Mouse (Mus musculus) erythroblast, adult 5-6 weeks (primary cell): ENCODE measurements around the gene Sgpp2. TPM values are rescaled to one million over a fixed set of nuclear protein-coding genes. Genes with fewer than 3 reads are reported as not detected.

Experiments used
- ATAC-seq: replicated peaks from 2 replicates; pipeline ENCODE4 v1.8.0; 2016; ENCODE audit warnings: moderate number of reproducible peaks, mild to moderate bottlenecking, moderate TSS enrichment, inconsistent platforms; ENCODE audit not compliant: poor library complexity, low FRiP score, severe bottlenecking
- total RNA-seq, 2 experiments: library from RNA; stranded (forward) in 1 of 2; stranded (reverse) in 1 of 2; fragments of 150-400 nt in 1 of 2; fragments of 200-764, 138-1000 nt in 1 of 2; gene quantifications; 2 replicates each; pipeline versions ENCODE4 v1.2.3 to v1.2.4; 2015 to 2017; ENCODE audit warnings: low replicate concordance in 2 of 2

Sgpp2 gene
- total RNA-seq, 2 experiments from 2014 or later: not detected

DNA sequence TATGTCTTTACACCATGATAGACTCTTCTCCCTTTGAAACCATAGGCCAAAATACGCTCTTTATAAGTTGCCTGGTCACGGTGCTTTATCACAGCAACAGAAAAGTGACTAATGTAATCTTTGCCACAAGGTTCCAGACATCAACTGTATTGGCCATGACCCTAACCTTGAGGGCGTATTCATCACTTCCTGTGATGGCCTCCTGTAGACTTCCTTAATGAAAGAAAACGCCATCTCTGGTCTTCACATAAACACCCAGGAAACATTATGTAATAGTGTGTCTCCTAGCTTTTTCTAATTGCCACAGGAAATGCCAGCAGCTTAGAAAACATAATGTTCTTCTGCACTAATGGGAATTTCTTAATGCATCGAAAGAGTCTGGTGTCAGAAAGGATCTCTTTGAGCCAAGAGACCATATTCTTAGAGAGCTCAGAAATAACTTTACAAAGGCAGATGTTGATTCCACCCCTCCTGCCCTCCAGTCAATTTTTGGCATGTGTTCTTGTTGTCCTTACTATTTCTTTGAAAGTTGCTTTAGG is 20.5 kb downstream of the Sgpp2 start:
- ATAC-seq: no peak

DNA sequence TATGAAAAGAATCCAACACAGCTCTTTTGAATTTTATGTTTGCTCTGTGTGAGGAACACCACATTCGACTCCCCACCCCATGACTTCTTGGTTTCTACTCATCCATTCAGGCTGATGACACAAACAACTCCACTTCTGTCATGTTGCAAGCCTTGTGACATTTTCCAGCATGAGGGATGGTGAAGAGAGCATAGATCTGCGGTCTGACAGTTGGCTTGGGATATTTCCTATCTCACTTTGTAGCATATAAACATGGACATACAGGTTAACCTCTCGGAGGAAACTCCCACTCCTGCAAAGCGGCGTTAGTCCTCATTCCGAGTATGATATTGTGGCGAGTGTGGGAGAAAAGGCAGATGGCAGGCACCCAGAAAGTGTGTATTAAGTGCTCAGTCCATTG is 27.6 kb downstream of the Sgpp2 start:
- no peak for ATAC-seq

DNA sequence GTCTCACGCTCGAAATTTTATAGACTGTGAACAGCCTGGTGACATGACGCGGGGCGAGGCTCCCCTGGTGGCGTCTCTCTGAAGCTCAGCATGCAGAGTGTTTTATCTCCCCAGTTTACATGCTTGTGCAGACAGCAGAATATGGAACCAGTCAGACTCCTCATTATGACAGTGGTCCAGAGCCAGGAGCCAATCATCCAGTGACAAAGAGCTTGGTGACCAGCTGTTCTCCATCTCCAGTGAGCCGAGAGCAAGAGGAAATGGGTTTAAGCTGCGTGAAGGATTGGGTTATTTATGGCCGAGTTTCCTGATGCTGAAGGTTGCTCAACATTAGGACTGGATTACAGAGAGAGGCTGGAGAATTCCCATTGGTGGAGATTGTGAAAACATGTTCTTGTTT is 28.1 kb downstream of the Sgpp2 start:
- no peak for ATAC-seq

DNA sequence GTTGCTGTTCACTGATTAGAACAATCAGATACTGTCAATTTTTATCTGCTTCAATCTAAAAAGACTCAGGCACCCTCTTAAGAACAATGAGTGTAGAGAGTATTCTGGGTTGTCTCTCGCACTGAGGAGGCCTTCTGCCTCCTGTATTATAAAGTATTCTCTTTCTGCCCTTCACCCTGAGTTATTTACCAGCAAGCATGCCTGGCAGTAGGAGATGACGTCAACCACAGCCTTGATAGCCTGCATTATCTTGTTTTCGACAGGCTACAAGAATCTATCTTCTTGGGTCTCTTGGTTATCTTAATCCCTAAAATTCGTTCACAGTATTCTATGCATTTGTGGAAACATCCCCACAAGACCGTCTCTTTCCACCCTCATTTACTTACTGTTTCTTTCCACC is 29.8 kb downstream of the Sgpp2 start:
- ATAC-seq: no peak

DNA sequence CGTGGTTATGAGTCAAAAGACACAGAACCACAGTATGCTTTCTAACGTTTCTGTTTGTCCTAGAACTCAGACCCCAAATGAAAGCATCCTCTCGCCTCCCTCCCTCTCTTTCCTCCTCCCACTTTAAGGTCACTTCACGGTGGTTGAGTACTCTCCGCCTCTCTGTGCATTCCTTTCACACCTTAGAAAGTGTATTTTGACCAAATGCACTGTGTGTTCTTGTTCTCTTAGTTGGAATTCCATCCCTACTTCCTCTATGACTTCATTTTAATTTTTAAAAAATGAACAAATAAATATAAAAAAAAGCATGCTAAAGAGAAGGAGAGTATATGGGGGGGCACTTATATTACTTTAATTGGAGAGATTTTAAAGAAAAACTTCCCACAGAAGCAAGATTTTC is 30.4 kb downstream of the Sgpp2 start:
- ATAC-seq: no peak

DNA sequence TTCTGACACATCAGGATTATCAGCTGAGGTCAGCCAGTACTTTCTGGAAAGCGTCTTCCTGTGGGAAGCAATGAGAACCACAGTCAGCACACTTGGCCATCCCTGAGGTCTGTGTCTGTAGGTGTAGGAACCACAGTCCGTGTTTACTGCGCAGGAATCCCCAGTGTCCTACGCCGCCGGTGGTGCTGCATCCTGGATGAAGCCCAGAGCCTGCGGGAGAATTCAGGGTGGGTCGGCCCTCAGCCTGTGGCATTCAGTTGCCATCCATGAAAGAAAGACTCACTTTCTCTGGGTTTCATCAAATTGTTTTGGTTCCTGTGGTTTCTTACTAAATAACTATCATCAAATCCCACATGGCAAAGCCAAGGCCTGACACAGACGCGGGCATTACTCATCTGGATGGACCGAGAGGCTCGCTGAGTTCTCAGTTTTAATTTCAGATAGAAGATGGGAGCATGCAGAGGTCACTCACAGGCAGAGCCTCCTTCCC is 37.2 kb downstream of the Sgpp2 start:
- no peak for ATAC-seq

DNA sequence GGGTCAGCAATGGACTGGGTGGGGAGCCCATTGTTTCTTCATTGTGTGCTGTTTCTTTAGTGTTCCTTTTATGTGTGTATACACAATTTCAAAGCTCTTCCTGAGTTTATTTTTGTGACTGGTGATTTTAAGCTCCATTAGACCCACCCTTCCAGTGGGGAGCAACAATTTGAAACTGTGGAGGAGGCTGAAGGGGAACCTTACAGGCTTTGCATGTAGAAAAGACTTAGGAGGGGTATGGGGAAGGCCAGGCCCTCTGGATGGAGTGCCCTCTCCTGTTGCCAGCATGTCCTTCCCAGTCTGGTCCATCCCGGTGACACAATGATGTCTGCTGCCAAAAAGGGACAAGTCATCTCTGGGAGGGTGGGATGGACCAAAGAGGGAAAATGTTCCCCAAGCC is 39.1 kb downstream of the Sgpp2 start:
- ATAC-seq: no peak

DNA sequence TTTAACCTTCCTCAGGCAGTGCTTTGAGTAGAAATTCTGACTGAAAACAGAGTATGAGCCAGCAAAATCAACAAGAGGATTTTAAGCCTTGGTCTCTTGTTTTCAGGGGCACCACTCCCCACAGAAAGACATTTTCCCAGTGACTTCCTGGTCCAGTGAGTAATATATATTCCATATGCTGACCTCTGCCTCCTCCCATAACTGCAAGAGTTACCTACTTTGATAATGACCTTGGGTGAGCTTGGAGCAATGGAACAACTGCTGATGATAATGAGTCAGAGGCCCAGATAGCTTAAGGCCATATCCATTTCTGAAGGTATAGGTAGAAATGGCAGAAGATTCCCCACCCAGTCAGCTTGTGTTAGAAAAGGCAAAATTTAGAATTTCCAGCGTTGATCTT is 43.1 kb downstream of the Sgpp2 start:
- no peak for ATAC-seq

DNA sequence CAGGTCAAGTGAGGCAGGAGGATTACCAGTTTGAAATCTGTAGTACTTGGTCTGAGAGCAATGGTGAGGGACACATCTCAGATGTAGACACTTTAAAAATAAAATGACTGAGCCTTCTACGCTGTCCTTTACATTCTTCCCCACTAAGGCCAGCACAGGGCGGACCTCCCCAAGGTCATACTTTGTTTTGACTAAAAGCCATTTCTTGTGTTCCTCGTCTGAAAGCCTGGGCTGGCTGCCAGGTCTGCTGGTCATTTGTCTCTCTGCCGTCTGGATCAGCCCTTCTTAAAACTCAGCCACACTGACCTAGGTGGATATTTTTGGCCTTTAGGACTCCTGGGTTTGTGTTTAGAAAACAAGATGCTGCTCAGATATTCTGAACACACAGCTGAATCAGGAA is 45.0 kb downstream of the Sgpp2 start:
- ATAC-seq: no peak

DNA sequence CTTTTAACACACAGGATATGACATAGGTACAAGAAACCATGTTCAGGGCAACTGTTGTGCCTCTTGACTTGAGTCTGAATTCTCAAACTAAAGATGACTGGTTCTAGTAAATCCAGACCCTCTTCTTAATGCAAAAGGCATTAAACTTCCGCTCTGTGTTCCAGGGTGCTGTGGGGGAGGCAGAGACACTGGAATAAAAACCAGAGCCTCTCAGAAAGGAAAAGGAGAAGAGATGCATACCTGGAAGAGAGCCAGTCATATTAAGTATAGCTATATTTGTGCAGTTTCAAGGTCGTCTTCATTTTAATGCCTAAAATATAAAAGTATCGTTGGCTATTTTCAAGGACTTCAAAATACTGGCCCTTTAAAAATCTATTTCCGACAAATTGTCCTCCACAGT is 47.3 kb downstream of the Sgpp2 start:
- no peak for ATAC-seq

DNA sequence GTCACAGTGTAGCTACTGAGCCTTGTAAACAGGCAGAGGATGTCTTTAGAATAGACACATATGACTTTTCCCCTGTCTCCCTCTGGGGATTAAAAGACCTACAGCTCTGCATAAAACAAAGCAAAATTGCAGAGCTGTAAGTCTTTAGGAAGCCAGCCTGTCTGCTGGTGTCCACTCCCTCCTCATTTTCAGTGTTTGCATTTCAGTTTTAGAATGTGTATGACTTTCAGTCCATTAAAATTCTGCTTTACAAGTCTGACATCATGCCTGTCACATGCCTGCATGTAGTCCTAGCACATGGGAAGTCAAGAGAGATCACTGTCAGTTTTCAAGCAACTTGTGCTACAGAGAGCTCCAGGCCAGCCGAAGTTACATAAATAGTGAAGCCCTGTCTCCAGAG is 47.7 kb downstream of the Sgpp2 start:
- no peak for ATAC-seq

DNA sequence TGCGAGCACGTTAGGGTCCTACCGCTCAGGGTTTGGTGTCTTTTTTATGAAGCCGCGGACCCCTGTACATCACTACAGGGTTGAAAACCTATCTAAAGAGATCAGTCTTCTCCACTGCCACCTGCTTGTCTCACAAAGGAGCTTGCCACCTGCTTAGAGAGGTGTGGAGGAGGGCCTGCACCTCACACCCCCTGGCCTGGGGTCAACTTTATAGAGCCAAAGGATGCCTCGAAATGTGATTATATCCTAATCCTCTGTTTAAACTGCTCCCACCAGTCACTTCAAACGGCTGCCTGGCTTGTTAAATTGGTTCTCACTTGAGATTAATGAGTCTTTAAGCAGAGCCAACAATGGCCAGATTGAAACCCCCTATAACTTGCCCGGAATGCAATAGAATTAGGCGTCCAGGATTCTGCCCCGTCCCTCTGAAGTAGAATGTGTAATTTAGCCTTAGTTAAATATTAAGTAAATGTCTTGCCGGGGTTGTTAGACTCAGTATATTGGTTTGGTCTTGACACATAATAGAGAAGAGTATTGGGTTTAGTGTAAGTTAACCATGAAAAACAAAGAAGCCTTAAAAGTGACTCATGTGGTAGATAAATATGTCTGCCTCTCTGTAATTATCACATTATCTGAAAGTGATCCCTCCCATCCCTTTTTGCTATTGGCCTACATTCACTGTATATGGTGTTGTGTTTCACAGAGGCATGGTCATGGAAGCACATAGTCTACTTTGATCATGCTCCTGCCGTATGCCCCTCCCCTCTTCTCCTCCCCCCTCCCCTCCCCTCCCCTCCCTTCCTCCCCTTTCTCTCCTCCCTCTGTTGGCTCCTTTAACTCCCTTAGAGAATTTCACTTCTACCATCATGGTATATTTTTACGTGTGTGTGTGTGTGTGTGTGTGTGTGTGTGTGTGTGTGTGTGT is 54.1 kb downstream of the Sgpp2 start:
- no peak for ATAC-seq

DNA sequence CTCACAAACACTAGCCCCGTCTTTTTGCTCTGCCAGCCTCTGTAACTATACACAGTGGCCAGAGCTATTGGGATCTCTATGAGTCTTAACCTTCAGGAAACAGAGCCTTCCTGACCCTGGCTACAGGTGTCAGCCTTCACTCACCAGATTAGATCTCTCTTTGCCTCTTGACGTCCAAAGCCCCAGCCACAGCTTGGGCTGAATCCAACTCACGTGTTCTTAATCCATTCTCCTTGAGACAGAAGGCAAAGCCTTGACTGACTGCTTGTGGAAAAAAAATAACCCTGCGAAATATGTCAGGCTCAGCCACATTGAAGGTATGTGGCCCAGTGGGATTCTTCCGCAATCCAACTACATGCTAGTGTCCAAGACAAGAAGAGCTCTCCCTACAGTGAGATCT is 57.7 kb downstream of the Sgpp2 start:
- ATAC-seq: no peak

DNA sequence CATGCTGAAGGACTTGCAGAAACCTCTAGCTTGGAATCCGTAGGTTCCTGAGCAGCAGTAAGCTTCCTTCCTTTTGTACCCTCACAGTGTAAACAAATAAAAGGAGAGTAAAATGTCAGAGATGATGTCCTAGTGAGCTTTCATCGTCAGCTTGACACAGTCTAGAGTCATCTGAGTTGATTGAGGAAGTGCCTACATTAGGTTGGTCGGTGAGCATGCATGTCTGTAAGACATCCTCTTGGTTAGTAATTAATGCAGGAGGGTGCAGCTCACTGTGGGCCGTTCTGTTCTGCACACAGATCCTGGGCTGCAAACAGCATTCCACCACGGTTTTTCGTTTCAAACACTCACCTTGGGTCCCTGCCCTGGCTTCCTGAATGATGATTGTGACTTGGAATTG is 60.0 kb downstream of the Sgpp2 start:
- ATAC-seq: no peak

DNA sequence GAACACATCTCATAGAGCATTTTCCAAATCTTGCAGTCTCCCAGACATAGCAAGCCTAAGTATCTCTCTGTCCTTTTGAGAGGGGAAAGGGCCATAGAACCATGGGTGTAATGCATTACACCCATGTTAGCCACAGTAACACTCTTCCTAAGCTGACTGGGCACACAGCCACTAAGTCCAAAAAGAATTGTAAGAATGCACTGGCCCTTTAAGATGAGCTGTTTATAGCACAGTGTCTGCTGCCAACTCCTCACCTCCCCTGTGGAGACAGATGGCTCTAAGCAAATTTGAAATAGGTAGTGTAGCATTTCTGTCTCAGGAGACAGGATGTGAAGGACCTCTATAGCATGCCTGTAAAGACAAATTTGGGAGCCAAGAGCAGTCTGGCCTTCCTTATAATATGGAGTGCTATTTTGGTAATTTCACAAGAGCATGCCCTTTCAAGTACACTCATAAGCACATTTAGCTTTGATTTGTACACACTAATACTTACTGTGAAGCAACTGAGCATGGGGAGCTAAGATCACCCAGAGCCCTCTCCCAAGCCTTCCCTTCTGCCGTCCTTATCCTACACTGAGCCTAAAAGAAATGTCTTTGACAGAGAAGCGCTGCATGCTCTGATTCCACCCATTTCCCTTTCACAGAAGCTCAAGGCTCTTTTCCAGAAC is 61.6 kb downstream of the Sgpp2 start:
- no peak for ATAC-seq

DNA sequence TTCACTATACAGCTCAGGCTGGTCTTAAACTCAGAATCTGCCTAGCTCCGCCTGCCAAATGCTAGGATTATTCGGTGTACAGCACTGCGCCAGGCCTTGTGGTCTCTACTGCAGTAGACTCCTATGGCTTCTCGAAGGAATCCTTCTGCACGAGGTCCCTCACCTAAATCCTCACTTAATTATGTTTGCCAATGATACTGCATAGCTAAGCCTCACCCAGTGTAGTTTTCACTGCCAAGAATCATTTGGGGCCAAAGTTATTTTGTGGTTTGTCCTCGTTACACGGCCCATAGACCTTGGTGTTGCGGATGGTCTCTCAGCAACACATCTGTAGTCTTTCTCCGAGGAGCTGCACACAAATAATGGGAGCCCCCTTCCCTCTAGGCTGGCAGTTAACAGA is 62.2 kb downstream of the Sgpp2 start:
- no peak for ATAC-seq

DNA sequence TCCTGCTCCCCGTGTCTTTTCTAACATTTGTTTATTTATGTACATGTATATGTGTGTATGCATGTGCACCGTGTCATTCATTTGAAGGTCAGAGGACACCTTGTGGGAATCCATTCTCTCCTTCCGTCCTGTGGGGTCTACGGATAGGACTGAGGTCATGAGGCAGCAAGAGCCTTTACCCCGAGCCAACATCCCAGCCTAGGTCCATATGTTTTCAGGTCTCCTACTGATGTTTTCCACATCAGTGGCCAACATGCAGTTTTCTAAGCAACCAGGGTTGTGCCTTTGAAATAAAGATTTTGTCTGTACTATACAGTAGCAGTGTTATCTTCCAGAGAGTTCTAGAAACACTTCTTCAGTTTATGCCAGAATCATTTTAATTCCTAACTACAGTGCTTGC is 63.7 kb downstream of the Sgpp2 start:
- ATAC-seq: no peak

DNA sequence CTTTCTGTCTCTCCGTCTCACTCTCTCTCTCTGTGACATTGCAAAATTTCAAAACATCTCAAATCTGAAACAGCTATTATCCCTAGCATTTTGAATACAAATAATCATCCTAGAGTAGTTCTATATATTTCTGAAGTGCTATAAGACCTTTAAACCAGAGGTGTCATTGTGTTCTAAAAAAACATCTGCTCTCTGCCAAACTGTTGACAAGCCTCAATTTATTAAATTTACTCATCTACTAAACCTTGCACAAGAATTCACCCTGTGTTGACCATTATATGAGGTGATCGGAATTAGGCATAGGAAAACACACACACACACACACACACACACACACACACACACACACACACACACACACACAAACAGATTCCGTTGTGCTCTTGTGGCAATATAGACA is 64.9 kb downstream of the Sgpp2 start:
- ATAC-seq: no peak

DNA sequence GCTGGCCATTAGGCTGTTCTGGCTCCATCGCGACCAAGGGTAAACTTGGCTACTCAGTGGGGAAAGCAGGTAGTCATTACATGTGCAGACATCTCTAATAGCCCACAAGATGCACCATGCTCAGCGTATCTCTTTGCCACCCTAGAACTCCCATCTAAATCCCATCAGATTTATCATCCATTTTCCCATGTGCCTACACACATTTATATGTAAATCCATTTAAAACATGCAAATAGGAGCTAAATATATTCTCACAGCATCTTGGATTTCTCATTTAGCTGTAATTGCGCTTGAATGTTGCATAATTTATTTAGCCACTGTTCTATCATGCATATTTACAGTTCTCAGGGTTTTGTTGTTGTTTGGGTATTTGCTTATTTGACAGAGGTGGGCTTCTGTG is 70.8 kb downstream of the Sgpp2 start:
- ATAC-seq: no peak

DNA sequence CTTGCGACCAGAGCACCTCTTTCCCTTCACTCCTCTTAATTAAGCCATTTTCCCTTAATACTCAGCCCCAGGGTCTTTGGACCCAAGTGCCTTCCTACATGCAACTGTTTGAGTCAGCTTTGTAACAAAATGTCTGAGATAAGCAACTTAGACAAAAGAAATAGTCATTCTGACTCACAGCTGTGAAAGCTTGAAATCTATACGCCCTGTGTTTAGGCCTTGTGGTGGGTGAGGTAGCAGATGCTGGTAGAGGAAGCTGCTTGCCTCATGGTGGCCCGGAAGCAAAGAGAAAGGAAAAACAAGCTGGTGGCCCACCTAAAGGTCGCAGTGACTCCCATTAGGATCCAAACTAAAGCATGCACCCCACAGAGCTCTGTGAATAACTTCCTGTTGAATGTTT is 77.7 kb downstream of the Sgpp2 start:
- no peak for ATAC-seq

DNA sequence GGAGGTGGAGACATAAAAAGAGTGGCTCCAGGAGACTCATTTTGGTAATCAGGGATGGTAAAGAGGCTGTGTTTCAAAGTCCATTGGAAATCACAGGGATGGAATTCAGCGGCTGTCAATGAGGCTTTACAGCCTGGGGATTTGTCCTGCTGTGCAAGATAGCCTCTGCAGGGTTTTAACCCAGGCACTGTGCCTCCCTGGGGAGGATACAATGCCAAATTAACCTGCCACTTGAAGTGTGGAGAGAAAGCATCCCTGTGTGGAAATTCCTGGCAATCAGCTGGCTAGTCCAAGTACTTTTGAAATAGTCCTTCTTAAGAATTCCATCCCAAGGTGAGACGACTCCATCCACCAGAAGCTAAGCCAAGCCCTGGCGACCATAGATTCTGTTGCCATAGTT is 78.7 kb downstream of the Sgpp2 start:
- no peak for ATAC-seq
